Comparison of ENCODE assay signal across 21 mouse cellular contexts in the genomic region with DNA sequence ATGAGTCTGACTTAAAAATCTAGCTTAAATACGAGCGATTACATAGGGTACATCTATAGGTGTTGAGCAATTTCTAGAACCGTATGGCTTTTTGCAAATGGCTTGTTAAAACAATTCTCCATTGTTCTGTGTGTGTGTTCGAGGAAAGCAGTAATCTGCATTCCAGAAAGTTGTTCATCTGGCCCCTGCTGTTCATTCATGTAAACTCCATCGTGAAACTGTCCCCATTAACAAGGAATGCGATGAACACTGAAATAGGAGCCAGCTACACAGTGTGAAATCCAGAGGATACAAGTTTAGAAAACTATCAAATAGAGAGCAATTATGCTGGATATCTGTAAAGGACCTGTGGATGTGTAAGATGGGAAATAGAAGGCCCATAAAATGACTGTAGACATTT.
DNase-seq lines count a peak whose midpoint lies in the region; ATAC-seq lines count a peak whose summit lies in the region.
"Had no signal": no experiment of that assay in that cellular context is flagged by ENCODE, and none has a peak within 500 bp of the region (broad histone marks: within the 10 kb centered on the region; RNA-seq: fewer than 3 reads in every experiment).

No protein-coding gene starts in this region.

- intact Hi-C loops in left cerebral cortex, postnatal 4 days (cut with DNase I), result no loop called here

- no peak for ATAC-seq in monocyte, adult 5-6 weeks (replicated peaks; ENCODE audit: insufficient number of reproducible peaks, low FRiP score, low TSS enrichment, poor library complexity, severe bottlenecking)
- ATAC-seq: activated CD4-positive, CD25-positive, alpha-beta regulatory T cell, adult 4 months; forebrain, embryonic 13.5 days; forebrain, embryonic 15.5 days; forebrain, postnatal 0 days; Patski had no signal

- DNase-seq in Muller cell, postnatal 12 days (ENCODE audit: inconsistent ontology term), result peak; percentile 84
- peak; percentile 13 for DNase-seq in R1 (ENCODE audit: low read depth, low spot score)
- peak; percentile 10 for DNase-seq in forelimb bud, embryonic 11.5 days (ENCODE audit: low read depth, low spot score)
- DNase-seq in retina, embryonic 14.5 days (ENCODE audit: low spot score), result peak; percentile 44
- no peak for DNase-seq in yolk sac, embryonic 10.5 days (ENCODE audit: low spot score)
- no peak for DNase-seq in adrenal gland, adult 2 months
- no peak for DNase-seq in left cerebral cortex, postnatal 4 days
- DNase-seq: adrenal gland, adult 8-10 months; adrenal gland, postnatal 14 days; adrenal gland, postnatal 36 days; cerebellum, adult 11-12 months; cerebellum, adult 2 months; cerebellum, adult 9-10 months; cerebellum, postnatal 10 days; cerebellum, postnatal 25 days; forebrain, postnatal 0 days had no signal

Comparison
In these comparisons a context has a peak if more than half of its experiments do, and no peak if none do; other contexts are left out.
1. DNase-seq: peak in Muller cell, postnatal 12 days (single experiment), R1 (single experiment), forelimb bud, embryonic 11.5 days (single experiment) and retina, embryonic 14.5 days (single experiment); none in yolk sac, embryonic 10.5 days (single experiment), adrenal gland, adult 2 months (single experiment) and left cerebral cortex, postnatal 4 days (single experiment).